Mouse (Mus musculus) ZHBTc4 (cell line): ENCODE measurements around the gene Bnc1.

ENCODE experiments used
- DNase-seq: peaks from one replicate; pipeline ENCODE4 v3.0.0-alpha.2; 2011; ENCODE audit warnings: low read depth, low spot score

Bnc1 gene

DNA sequence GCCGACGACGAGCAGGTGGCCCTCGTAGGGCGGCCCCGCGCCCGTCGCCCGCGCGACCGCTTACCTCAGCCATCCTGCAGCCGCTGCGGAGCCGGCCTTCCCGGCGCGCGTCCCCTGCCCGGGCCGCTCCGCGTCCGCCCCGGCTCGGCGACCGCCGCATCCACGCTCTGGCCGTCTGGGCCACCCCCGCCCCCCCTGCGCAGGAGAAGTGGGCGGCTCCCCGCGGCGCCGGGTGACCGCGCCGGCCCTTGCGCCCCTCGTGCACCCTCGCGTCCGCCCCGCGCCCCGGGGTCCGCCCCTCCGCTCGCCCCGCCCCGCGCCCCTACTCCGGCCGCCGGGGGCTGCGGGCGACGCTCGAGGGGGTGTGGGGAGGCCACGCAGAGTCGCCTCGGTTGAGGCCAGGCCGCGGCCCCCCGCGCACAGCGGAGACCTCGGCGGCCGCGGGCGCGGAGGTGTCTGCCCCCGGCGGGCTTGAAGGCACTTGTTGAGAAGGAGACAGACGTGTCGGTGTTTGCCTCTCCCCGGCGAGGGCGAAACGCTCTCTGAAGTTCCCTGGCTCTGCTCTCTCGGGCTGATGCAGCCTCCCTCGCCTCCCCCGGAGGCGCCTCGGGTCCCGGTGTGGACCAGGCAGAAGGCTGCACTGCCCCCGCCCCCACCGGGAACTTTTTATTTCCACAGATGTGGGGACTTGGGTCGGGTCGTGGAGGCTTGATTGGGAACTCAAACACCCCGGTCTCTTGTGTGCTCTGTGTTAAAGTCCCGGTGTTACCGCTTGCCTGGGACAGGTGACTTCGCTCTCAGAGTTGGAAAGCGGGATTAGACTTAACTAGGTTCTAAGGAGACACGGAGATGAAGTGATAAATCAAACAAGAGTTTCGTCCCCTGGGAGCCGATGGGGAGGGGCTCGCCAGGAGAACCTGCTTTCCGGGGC lies at the start of gene Bnc1:
Gene Bnc1 (minus strand): TSS at position 162 of the 931 bp plus-strand sequence.
- DNase-seq = peak; percentile 72

DNA sequence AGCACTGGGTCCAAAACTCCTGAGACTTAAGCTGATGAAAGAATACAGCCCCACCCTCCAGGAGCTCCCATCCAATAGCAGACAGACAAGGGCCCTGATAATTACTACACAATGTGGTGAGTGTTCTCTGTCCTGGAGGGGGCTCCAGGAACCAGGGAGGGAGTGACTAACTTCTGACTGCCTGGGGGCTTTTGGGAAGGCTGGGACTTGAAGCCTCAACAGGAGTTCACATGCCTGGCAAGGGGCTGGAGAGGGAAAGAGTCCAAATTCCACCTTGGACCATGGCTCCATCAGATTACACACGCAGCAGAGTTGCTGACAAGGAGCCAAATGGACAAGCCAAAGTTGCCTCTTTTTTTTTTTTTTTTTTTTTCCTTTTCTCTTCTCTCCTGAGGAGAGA lies 41.3 kb upstream of the Bnc1 start:
- DNase-seq = no peak

- no peak for DNase-seq
Observed at GRCm38 (mm10) chr7:82029666-82030065, 37.6 kb upstream of the Bnc1 start.

DNA sequence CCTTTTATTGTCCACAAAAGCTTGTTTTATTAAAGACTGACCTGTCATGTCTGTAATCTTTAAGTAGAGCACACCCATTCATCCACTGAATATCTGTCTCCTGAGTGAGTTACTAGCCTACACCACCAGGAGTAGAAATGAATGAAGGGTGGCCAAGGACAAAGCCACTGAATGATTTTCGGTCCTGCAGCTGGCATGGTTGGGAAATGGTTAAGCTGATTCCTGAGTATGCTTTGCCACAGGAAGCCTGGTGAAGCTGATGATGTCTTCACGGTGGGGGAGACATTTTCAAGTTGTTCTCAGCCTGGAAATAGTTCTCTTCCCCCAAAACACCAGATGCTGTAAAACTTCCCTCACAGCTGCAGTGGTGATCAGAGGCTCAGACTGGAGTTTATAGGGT lies 33.7 kb upstream of the Bnc1 start:
- no peak for DNase-seq

- no peak for DNase-seq
Observed at GRCm38 (mm10) chr7:82023676-82024075, 31.6 kb upstream of the Bnc1 start.

DNA sequence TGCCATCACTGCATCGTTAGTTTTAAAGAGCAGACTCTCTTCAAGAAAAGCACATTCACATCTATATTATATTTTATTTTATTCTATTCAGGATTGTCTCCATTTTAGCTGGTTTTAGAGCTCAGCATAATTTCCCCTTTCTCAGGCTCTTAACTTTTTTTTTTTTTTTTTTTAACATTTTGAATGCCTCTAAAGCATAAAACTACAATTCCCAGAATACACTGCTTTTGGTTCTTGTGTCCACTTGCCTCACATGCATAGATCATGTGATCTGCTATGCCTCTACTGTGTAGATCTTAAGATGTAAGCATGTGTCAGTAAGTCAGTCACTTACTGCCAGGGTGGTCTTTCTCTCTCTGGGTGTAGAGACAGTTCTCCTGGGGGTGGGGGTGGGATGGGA lies 30.3 kb upstream of the Bnc1 start:
- no peak for DNase-seq

- no peak for DNase-seq
Observed at GRCm38 (mm10) chr7:82018031-82018430, 25.9 kb upstream of the Bnc1 start.

- no peak for DNase-seq
Observed at GRCm38 (mm10) chr7:82016751-82017710, 24.9 kb upstream of the Bnc1 start.

DNA sequence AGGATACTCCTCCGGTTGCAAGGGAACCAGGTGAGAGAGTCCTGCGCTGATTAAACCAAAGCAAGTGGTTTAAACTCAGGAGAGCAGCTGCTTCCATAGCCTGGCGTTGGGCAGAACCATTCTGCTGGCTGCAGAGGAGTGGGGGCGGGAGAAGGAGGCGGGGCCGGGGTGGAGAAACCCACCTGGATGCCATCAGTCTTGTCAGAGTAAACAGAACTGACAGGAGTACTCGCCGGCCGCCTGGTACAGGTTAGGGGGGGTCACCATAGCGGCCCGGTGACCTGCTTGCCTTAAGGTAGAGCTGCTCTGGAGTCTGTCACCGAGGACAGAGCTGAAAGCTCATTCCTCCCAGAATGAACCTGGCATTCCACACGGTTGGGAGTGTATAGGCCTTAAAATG lies 20.4 kb upstream of the Bnc1 start:
- DNase-seq = no peak

DNA sequence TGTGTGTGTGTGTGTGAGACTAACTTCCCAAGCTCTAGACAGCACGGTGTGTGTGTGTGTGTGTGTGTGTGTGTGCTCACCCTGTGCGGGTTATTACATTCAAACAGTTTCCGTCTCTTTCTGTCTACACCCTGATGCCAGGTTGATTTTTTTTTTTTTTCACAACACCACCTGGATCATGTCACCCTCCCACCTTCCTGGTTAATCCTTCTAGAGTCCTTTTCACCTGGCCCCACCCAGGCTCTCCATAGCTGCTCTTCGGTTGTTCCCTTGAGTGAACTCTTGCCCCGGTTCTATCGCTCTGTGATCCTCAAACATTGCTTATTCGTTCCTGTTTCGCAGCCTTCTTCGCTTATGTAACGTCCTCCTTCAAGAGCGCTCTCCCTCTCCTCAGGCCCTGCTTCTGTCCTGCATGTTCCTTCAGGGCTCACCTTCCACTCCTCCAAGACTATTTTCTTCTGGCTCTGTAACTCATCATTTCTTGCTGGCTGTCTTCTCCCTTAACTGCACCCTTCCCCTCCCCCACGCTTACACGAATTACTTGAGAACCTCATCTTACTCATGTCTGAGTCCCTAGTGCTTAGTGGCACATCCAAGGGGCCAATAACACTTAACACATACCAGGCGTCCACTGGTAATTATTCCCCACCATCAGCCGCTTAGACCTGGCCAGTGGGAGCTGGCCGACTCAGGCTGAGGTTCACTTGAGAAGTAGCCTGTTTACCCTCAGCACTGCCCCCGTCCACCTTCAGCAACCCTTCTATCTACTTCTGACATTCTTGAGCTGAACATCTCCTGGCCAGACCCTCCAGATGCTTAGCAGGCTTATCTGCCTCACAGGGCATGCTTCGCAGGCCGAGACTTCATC lies 19.7 kb upstream of the Bnc1 start:
- no peak for DNase-seq

GRCm38 (mm10) chr7:82007151-82007550 lies 15.1 kb upstream of the Bnc1 start:
- DNase-seq = no peak

DNA sequence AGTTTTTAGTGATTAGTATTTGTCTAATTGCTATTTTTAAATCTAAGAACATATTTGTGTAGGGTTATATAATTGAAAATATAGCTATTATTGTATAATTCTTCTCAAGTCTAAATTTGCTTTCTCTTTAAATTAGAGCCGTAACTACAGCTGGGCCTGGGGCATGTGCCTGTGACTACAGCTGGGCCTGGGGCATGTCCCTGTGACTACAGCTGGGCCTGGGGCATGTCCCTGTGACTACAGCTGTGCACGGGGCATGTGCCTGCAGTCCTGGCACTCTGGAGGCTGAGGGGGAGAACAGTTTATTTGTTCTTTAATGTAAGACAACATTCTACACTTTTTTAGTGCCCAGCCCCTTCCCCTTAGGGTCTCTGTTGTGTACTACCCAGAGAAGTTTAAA lies 12.1 kb upstream of the Bnc1 start:
- DNase-seq = no peak

- no peak for DNase-seq
Observed at GRCm38 (mm10) chr7:81999816-82000215, 7.7 kb upstream of the Bnc1 start.

GRCm38 (mm10) chr7:81999372-81999771 lies 7.3 kb upstream of the Bnc1 start:
- DNase-seq = no peak

DNA sequence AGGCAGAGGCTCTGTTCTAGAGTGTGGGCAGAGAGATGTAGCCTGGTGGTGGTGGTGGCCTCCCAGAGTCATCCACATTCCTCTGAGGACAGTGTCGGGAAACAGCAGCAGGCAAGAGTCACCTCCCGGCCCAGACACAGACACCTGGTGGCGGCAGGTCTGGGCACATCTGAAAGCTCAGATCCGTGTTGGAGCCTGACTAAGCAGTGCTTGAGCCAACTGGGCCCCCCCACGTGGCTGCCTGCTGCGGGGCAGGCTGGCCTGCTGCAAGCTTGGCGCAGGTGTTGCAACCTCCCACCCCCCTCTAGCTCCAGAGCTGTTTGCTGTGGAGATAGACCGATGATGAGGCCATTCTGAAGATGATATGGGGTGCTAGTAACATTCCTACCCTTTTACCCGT lies 3.9 kb upstream of the Bnc1 start:
- DNase-seq = peak; percentile 28

GRCm38 (mm10) chr7:81995126-81995525 lies 3.0 kb upstream of the Bnc1 start:
- no peak for DNase-seq

DNA sequence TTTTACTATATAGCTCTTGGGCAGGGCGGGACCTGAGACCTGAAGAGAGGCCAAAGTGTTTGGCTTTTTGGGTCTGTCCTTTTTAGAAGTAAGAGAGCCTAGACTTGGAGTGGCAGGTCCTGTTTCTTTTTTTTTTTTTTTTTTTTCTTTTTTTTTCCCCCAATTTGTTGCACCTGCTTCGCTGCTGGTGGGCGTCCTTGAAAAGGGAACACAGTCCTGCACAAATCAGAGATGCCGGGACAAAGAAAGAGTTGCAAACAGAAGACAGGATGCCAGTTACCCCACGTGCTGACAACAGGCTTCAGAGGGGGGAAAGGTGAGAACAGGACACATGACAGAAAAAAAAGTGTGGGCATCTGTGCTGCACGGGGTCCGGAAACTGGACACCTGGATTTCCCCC lies 1.0 kb upstream of the Bnc1 start:
- no peak for DNase-seq

DNA sequence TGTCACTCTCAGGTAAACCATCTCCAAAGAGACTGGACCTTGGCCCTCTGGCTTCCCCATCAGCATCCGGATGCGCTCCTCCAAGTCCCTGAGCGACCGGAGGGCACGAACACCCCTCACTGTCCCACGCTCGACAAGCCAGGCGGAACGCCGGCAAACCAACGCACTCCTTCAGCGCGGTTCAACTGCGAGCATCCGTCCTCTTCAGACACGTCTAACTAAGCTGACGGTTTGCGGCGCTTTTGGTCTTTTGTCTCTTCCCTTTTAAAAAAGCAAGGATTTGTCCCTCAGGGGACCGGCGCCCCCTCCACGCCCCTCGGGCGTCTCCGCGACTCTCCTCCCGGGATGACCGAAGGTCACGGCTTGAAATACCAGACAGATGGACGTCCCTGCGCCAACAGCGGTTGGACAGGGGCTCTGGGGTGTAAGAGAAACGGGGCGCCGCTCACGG lies 456 bp downstream of the Bnc1 start:
- peak; percentile 54 for DNase-seq

DNA sequence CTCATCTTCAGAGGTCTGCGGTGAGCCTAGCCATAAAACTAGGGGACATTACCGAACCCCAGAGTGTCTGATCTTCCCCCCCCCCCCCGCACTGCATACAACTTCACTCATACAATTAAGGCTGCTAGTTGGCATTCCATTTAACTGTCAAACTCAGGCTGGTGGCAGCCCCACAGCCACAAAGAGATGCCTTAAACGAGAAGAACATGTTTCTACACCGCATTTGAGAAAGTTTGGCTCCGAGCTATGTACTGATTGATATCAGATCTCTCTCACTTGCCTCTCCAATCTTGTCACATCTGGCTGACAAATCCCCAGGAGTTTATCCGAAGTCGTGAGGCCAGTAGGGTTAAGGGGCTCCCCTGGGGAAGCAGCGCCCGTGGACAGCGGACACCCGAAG lies 976 bp downstream of the Bnc1 start:
- DNase-seq = no peak

DNA sequence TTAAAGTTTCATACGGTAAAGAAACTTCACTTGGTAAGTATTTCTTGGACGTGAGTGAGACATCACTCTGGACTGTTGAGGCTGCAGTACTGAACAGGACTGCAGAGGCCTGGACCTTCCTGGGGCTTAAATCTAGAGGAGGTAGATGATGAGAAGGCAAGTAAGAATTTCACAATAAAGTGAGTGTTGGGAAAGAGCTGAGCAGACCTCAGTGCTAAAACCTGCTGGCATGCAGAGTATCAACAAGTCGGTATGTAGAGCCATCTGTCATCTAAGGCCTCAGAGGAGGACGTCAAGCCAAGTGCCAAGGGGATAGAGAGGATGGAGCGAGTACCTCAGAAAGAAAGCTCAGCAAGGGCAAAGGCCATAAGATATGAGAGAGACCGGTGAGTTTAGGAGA lies 8.4 kb downstream of the Bnc1 start:
- DNase-seq = no peak

GRCm38 (mm10) chr7:81978304-81978703 lies 13.8 kb downstream of the Bnc1 start:
- DNase-seq = no peak
